Mouse (Mus musculus): ENCODE results near the gene Myo1e.

DNA sequence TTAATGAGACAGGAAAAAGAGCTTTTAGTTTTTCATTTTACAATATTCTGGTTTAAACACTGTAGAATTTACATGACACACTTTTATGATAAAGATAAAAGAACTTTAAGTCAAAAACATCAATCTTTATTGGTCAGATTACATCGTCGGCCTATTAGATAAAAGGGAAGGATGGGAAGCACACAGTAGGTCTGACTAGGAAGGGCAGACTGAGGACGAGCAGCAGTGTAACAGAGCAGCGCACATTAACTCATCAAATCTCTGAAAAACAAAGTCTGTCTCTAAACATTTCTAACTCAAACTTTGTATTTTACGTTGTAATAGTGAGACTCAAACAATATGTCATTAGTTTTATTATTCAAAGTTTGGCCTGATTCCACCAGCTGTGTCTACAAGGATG lies 241.9 kb downstream of the Myo1e start:
- TF ChIP-seq TAL1 (IDR thresholded peaks at IDR 0.05; ENCODE audit: low read length) (no peak), GATA1 (IDR thresholded peaks at IDR 0.05; ENCODE audit: low read length) (no peak)
